Mouse (Mus musculus) limb, embryonic 10.5 days (tissue): ENCODE results near the gene Fancf. TPM values are rescaled to one million over a fixed set of nuclear protein-coding genes. Genes with fewer than 3 reads are reported as not detected.

Experiments used
- DNase-seq: peaks from one replicate; pipeline ENCODE4 v3.0.0-alpha.2; 2017; ENCODE audit warnings: low spot score
- H3K27ac ChIP-seq: fragments of 300-500 bp; sonication (generic); 2 replicates; pipeline ENCODE4 v1.5.1; 2016; ENCODE audit warnings: mild to moderate bottlenecking
- H3K27me3 ChIP-seq: fragments of 300-500 bp; sonication (generic); 2 replicates; pipeline ENCODE4 v1.6.1; 2016; ENCODE audit warnings: low read depth, mild to moderate bottlenecking; ENCODE audit not compliant: poor library complexity, severe bottlenecking
- H3K36me3 ChIP-seq: fragments of 300-500 bp; sonication (generic); 2 replicates; pipeline ENCODE4 v1.6.1; 2016; ENCODE audit warnings: mild to moderate bottlenecking, moderate library complexity
- H3K4me1 ChIP-seq: fragments of 300-500 bp; sonication (generic); 2 replicates; pipeline ENCODE4 v1.6.1; 2016
- H3K4me3 ChIP-seq: fragments of 300-500 bp; sonication (generic); 2 replicates; pipeline ENCODE4 v1.5.1; 2016; ENCODE audit warnings: mild to moderate bottlenecking, moderate library complexity
- H3K9me3 ChIP-seq: fragments of 300-500 bp; sonication (generic); replicated peaks from 2 replicates; pipeline ENCODE4 v1.6.1; 2016; ENCODE audit warnings: mild to moderate bottlenecking
- WGBS: fragments of 180-500 bp; shearing (Covaris S2); methylation state at CpG from one replicate; pipeline ENCODE4 v1.1.7; 2016; 5-methylcytosine and 5-hydroxymethylcytosine counted together
- polyA plus RNA-seq: library from polyadenylated mRNA; unstranded; fragments of >200 nt; fragmentation: Nextera tagmentation; extraction: Ambion mirVana; gene quantifications from 2 replicates; pipeline ENCODE4 v1.2.1, GENCODE M21; 2016

Gene Fancf
- polyA plus RNA-seq, 1 experiment from 2014 or later = 14.2 TPM

GRCm38 (mm10) chr7:51876316-51876715 lies 14.2 kb upstream of the Fancf start:
- no peak overlapping the region for H3K4me3 ChIP-seq
- no peaks in the 10 kb centered on the region for H3K27me3 ChIP-seq
- H3K9me3 ChIP-seq = no peaks in the 10 kb centered on the region
- H3K27ac ChIP-seq = no peak overlapping the region
- no peak for DNase-seq
- 0 out of 2 replicates have a peak, but pooled peaks cover under 1% of the 10 kb centered on the region for H3K36me3 ChIP-seq
- peaks cover 31% of the 10 kb centered on the region for H3K4me1 ChIP-seq

DNA sequence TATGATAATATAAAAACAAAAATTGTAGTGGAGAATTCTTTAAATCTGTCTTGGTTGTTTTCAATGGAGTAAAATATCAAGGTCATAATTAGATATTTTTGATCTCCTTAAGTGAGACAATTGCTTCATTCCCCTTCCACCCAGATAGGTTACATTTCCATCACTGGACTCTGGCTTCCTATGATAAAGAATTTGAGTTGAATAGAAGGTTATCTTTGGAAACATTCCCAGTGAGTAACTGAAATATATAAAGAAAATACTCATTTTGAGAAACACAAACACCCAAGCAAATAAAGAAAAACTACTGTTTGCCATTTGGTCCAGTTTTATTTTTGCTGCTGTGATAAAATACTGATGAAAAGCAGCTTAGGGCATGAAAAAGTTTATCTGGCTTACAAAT lies 10.5 kb upstream of the Fancf start:
- Histone ChIP-seq H3K4me1 (peaks cover 2% of the 10 kb centered on the region; the same call in 1 of the 2 replicates), H3K4me3 (no peak overlapping the region), H3K27me3 (no peaks in the 10 kb centered on the region), H3K9me3 (no peaks in the 10 kb centered on the region), H3K36me3 (peaks cover 12% of the 10 kb centered on the region), H3K27ac (no peak overlapping the region)
- no peak for DNase-seq

- H3K27me3 ChIP-seq = no peaks in the 10 kb centered on the region
- H3K4me1 ChIP-seq = peaks cover 2% of the 10 kb centered on the region; the same call in 1 of the 2 replicates
- no peak overlapping the region for H3K27ac ChIP-seq
- WGBS = 86% methylated on average over 1 of the region's 1 CpGs
- DNase-seq = no peak
- no peak overlapping the region for H3K4me3 ChIP-seq
- peaks cover 12% of the 10 kb centered on the region for H3K36me3 ChIP-seq
- no peaks in the 10 kb centered on the region for H3K9me3 ChIP-seq
Measured at GRCm38 (mm10) chr7:51872041-51872440, 10.0 kb upstream of the Fancf start.

DNA sequence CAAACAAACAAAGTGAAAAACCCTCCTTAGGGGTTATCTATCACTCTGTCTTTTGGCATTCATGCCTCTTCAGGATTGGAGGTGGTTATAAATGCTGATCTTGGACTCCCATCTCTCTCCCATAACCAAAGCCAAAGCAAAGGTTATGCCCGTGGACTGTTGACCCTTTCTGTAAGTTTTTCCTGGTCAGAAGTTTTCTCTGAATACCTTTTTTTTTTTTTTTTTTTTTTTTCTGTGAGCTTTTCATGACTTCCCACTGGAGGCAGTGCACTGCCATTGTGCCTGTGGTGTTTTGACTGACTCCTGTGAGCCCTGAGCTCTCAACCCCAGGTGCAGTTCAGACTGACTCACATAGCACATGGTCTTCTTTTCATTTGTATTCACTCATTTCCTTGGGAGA lies 5.9 kb upstream of the Fancf start:
- no peaks in the 10 kb centered on the region for H3K9me3 ChIP-seq
- no peak overlapping the region for H3K4me3 ChIP-seq
- WGBS = 91% methylated on average over 1 of the region's 1 CpGs
- no peak overlapping the region for H3K27ac ChIP-seq
- peaks cover 21% of the 10 kb centered on the region for H3K36me3 ChIP-seq
- no peaks in the 10 kb centered on the region for H3K27me3 ChIP-seq
- H3K4me1 ChIP-seq = peaks cover 31% of the 10 kb centered on the region
- no peak for DNase-seq

- H3K27ac ChIP-seq = peak overlapping the region; percentile 59; the same call in 1 of the 2 replicates
- H3K9me3 ChIP-seq = no peaks in the 10 kb centered on the region
- WGBS = 76% methylated on average over 1 of the region's 1 CpGs
- H3K36me3 ChIP-seq = peaks cover 26% of the 10 kb centered on the region
- H3K4me1 ChIP-seq = peaks cover 45% of the 10 kb centered on the region
- no peak overlapping the region for H3K4me3 ChIP-seq
- H3K27me3 ChIP-seq = no peaks in the 10 kb centered on the region
- no peak for DNase-seq
Measured at GRCm38 (mm10) chr7:51865336-51865735, 3.3 kb upstream of the Fancf start.

GRCm38 (mm10) chr7:51862842-51863241 lies 775 bp upstream of the Fancf start:
- H3K9me3 ChIP-seq = no peaks in the 10 kb centered on the region
- H3K27ac ChIP-seq = peak overlapping the region; percentile 99
- H3K4me1 ChIP-seq = peaks cover 45% of the 10 kb centered on the region
- H3K27me3 ChIP-seq = no peaks in the 10 kb centered on the region
- peaks cover 39% of the 10 kb centered on the region for H3K36me3 ChIP-seq
- H3K4me3 ChIP-seq = peak overlapping the region; percentile 74
- no peak for DNase-seq
- 58% methylated on average over 3 of the region's 3 CpGs for WGBS

DNA sequence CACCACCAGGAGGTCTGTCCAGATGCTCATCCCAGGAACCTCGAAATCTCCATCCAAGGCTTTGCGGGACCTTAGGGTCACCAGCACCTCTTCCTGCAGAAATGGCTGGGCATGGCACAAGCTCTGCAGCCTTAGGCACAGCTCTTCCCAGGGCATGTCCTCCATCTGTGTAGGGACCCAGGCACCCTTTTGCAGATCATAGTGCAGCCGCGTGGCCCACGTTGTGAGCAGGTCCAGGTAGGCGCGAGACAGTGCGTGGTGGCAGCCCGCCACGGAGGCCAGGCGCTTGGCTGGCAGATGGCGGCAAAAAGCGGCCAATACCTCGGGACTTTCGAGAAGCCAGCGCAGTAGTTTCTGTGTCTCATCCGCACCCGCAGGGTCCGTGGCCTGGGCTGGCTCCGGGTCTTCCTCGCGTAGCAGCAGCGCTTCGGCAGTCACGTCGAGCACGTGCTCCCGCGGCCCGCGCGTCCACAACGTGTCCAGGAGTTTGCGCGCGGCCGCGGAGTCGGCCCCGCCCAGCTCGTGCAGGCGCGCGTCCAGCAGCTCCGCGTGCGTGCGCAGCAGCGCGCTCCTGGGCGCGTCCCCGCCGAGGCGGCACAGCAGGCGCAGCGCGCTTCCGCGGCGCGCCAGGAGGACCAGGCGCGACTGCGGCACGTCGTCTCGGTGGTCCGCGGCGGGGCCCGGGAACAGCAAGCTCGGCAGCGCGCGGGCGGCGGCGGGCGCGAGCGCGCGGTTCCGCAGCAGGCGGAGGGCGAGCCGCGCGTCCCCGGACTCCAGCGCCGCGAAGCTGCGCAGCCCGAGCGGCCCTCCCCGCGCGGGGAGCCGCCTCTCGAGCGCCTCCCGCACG lies 594 bp downstream of the Fancf start, which contains the start of gene Gas2:
Gas2 (plus strand) TSS at position 766 of the 847 bp plus-strand sequence.
- H3K4me3 ChIP-seq = peak within 1 kb of the TSS; percentile 74
- no peaks in the 10 kb centered on the region for H3K9me3 ChIP-seq
- WGBS = 15% methylated on average over 105 of the region's 105 CpGs
- H3K27ac ChIP-seq = peak within 1 kb of the TSS; percentile 99
- H3K36me3 ChIP-seq = peaks cover 45% of the 10 kb centered on the region
- DNase-seq = peak; percentile 87
- H3K4me1 ChIP-seq = peaks cover 37% of the 10 kb centered on the region
- H3K27me3 ChIP-seq = no peaks in the 10 kb centered on the region

GRCm38 (mm10) chr7:51851890-51852507 lies 10.1 kb downstream of the Fancf start:
- DNase-seq = no peak

DNA sequence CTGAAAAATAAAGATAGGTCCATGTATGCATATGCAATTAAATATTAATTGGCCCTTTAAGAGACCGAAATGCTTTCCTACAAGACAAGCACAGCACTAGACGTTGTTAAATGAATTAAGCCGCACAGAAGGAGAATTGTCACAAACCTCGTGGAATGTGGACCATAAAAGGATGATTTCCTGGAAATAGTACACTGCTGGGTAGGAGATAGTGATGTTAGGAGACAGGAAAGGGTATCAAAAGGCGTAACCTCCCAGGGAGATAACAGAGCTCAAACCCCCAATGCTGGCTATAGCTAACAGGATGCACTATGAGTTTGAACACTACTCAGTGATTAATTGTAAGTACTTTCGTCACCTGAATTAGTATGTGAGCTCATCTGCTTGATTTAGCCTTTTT lies 11.2 kb downstream of the Fancf start:
- Histone ChIP-seq H3K36me3 (0 out of 2 replicates have a peak, but pooled peaks cover 6% of the 10 kb centered on the region), H3K4me3 (no peak overlapping the region), H3K4me1 (peaks cover 5% of the 10 kb centered on the region; the same call in 1 of the 2 replicates), H3K9me3 (no peaks in the 10 kb centered on the region), H3K27me3 (no peaks in the 10 kb centered on the region), H3K27ac (no peak overlapping the region)
- DNase-seq = no peak
- 89% methylated on average over 6 of the region's 6 CpGs for WGBS

More at GRCm38 (mm10) chr7:51851890-51852507, 10.1 kb downstream of the Fancf start:
- peaks cover 5% of the 10 kb centered on the region; the same call in 1 of the 2 replicates for H3K4me1 ChIP-seq
- H3K27me3 ChIP-seq = no peaks in the 10 kb centered on the region
- no peak overlapping the region for H3K27ac ChIP-seq
- WGBS = 94% methylated on average over 5 of the region's 5 CpGs
- H3K4me3 ChIP-seq = no peak overlapping the region
- H3K36me3 ChIP-seq = 0 out of 2 replicates have a peak, but pooled peaks cover 6% of the 10 kb centered on the region
- H3K9me3 ChIP-seq = no peaks in the 10 kb centered on the region

GRCm38 (mm10) chr7:51840515-51840914 lies 21.6 kb downstream of the Fancf start:
- DNase-seq = no peak
- H3K36me3 ChIP-seq = 0 out of 2 replicates have a peak, but pooled peaks cover 5% of the 10 kb centered on the region
- no peaks in the 10 kb centered on the region for H3K27me3 ChIP-seq
- H3K27ac ChIP-seq = no peak overlapping the region
- H3K4me1 ChIP-seq = 0 out of 2 replicates have a peak, but pooled peaks cover 3% of the 10 kb centered on the region
- H3K4me3 ChIP-seq = no peak overlapping the region
- H3K9me3 ChIP-seq = no peaks in the 10 kb centered on the region
- WGBS = 88% methylated on average over 7 of the region's 7 CpGs

GRCm38 (mm10) chr7:51831917-51832316 lies 30.1 kb downstream of the Fancf start:
- DNase-seq = peak; percentile 33
- no peak overlapping the region; the same call in 1 of the 2 replicates for H3K27ac ChIP-seq
- no peaks in the 10 kb centered on the region for H3K9me3 ChIP-seq
- H3K4me3 ChIP-seq = no peak overlapping the region
- 48% methylated on average over 7 of the region's 7 CpGs for WGBS
- H3K27me3 ChIP-seq = no peaks in the 10 kb centered on the region
- peaks cover 18% of the 10 kb centered on the region for H3K4me1 ChIP-seq
- no peaks in the 10 kb centered on the region for H3K36me3 ChIP-seq

DNA sequence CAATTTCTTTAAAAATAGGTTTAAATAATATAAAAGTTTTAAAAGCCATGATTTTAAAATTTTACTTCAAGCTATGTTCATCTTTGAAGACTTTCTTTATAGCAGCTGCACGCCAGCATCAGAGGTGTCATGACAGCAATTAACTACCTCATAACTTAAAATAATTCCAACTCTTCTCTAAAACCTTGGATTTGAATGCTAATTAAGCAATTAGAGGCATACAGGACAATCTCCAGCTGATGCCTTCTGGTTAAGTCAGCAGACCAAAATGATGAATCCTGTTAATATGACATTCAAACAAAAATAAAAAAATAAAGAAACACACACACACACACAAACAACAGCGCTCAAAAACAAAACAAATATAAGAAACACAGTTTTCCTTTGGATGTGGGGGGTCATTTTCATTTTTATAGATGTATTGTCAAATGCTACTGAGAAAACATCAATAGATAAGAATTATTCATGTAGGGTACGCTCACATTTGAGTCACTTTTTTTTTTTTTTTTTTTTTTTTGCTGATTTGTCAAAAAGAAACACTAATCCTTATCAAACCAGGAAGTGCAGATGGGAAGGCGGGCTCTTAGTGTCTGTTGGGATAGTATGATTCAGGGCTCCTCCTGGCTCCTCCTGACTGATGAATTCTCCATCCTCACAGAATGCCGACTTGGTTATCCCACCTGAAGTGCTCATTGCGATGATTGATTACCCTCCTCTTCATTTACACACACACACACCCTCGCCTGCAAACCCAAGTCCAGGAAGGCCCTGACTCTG lies 38.3 kb downstream of the Fancf start:
- H3K4me1 ChIP-seq = no peaks in the 10 kb centered on the region
- no peak overlapping the region for H3K4me3 ChIP-seq
- no peaks in the 10 kb centered on the region for H3K36me3 ChIP-seq
- H3K27ac ChIP-seq = no peak overlapping the region
- no peak for DNase-seq
- 81% methylated on average over 7 of the region's 7 CpGs for WGBS
- H3K9me3 ChIP-seq = no peaks in the 10 kb centered on the region
- H3K27me3 ChIP-seq = no peaks in the 10 kb centered on the region
